In the genomic region with DNA sequence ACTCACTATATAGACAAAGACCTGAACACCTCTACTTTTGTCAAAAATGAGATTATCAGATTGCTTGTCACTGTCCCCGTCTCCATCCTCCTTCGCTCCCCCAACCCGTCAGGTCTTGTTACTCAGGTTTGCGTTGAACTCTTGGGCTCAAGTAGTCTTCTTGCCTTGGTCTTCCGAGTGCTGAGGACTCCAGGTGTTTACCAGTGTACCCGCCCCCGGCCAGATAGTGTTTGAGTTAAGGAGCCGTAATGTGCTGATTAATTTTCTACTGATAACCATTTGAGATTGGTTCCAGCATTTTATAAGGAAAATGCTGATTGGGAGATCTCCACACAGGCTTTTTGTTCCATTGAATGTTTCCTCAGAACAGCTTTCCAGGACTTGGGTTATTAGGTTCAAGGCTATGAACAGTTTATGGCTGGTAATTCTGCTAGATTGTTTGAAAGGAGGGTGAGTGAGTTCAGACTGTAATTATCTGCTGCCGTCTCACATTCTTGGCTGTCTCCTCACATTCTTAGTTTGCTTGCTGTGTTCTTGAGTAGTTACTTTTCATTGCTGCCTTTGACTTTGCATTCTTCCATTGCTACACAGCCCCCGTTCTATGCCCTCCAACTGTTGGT, we compare ENCODE assay signal across 23 mouse cellular contexts. TPM values are rescaled to one million over a fixed set of nuclear protein-coding genes. Genes with fewer than 3 reads are reported as not detected.
"Had no signal": no experiment of that assay in that cellular context is flagged by ENCODE, and none has a peak within 500 bp of the region (broad histone marks: within the 10 kb centered on the region; RNA-seq: fewer than 3 reads in every experiment).

No protein-coding gene starts in this region.

- ATAC-seq: midbrain, embryonic 16.5 days had no signal

- H3K9ac ChIP-seq: lung, embryonic 14.5 days; midbrain, embryonic 12.5 days; neural tube, embryonic 13.5 days; neural tube, embryonic 15.5 days had no signal

- H3K27me3 ChIP-seq: neural tube, embryonic 13.5 days; neural tube, embryonic 15.5 days had no signal

- H3K27ac ChIP-seq: midbrain, embryonic 10.5 days; midbrain, embryonic 12.5 days; neural tube, embryonic 13.5 days; neural tube, embryonic 15.5 days had no signal

- H3K4me2 ChIP-seq: lung, embryonic 14.5 days; midbrain, embryonic 12.5 days; neural tube, embryonic 13.5 days; neural tube, embryonic 15.5 days had no signal

- H3K9me3 ChIP-seq: midbrain, embryonic 10.5 days; midbrain, embryonic 12.5 days; neural tube, embryonic 13.5 days; neural tube, embryonic 15.5 days had no signal

- H3K4me3 ChIP-seq: midbrain, embryonic 10.5 days; midbrain, embryonic 12.5 days; myocyte; neural tube, embryonic 13.5 days; neural tube, embryonic 15.5 days had no signal

- H3K36me3 ChIP-seq: midbrain, embryonic 12.5 days; neural tube, embryonic 13.5 days; neural tube, embryonic 15.5 days had no signal

- DNase-seq: lung, adult 18-20 months; lung, embryonic 14.5 days; lung, postnatal 10 days; lung, postnatal 4 days; midbrain, embryonic 14.5 days; retina, postnatal 1 day; right cerebral cortex, adult 18-20 months; right cerebral cortex, postnatal 25 days; right cerebral cortex, postnatal 4 days; spleen, adult 18-20 months; thymus, adult 18-20 months; thymus, postnatal 25 days; thymus, postnatal 4 days had no signal

- H3K4me1 ChIP-seq: midbrain, embryonic 10.5 days; midbrain, embryonic 12.5 days; neural tube, embryonic 13.5 days; neural tube, embryonic 15.5 days had no signal

RNA-seq across cellular contexts. Expression of gene S100g, which starts 22.6 kb away (rescaled TPM):
- total RNA-seq: megakaryocyte, adult 5-6 weeks; megakaryocyte-erythroid progenitor cell, adult 5-6 weeks had no signal
- polyA plus RNA-seq: midbrain, embryonic 10.5 days; midbrain, embryonic 12.5 days; midbrain, embryonic 16.5 days; myocyte; neural tube, embryonic 11.5 days; urinary bladder, adult 2 months had no signal
